Mouse (Mus musculus) adrenal gland, postnatal 25 days (tissue): ENCODE results near the gene Erv3. TPM values are rescaled to one million over a fixed set of nuclear protein-coding genes. Genes with fewer than 3 reads are reported as not detected.

ENCODE experiments used
- DNase-seq: peaks from one replicate; pipeline ENCODE4 v3.0.0; 2021; ENCODE audit warnings: mixed read lengths
- total RNA-seq: library from RNA; stranded (reverse); gene quantifications from 2 replicates; pipeline ENCODE4 v1.2.3, GENCODE M21; 2021

Erv3 gene
- total RNA-seq, 1 experiment from 2014 or later = not detected

GRCm38 (mm10) chr2:131822492-131822891 lies 37.1 kb downstream of the Erv3 start:
- no peak for DNase-seq

GRCm38 (mm10) chr2:131821708-131821990 lies 37.9 kb downstream of the Erv3 start:
- no peak for DNase-seq

- DNase-seq = peak; percentile 73
Measured at GRCm38 (mm10) chr2:131820932-131821707, 38.4 kb downstream of the Erv3 start.

- peak; percentile 76 for DNase-seq
Measured at GRCm38 (mm10) chr2:131820088-131820675, 39.4 kb downstream of the Erv3 start.

- DNase-seq = no peak
Measured at GRCm38 (mm10) chr2:131814327-131814726, 45.2 kb downstream of the Erv3 start.

GRCm38 (mm10) chr2:131813437-131813836 lies 46.1 kb downstream of the Erv3 start:
- DNase-seq = no peak

- DNase-seq = peak; percentile 83
Measured at GRCm38 (mm10) chr2:131812480-131813137, 46.9 kb downstream of the Erv3 start.

- no peak for DNase-seq
Measured at GRCm38 (mm10) chr2:131811607-131812006, 47.9 kb downstream of the Erv3 start.

GRCm38 (mm10) chr2:131808856-131809255 lies 50.7 kb downstream of the Erv3 start:
- DNase-seq = no peak

- no peak for DNase-seq
Measured at GRCm38 (mm10) chr2:131807660-131808059, 51.9 kb downstream of the Erv3 start.

GRCm38 (mm10) chr2:131806863-131807262 lies 52.7 kb downstream of the Erv3 start:
- DNase-seq = no peak

- no peak for DNase-seq
Measured at GRCm38 (mm10) chr2:131805306-131805705, 54.2 kb downstream of the Erv3 start.

- DNase-seq = peak; percentile 27
Measured at GRCm38 (mm10) chr2:131803801-131804200, 55.7 kb downstream of the Erv3 start.

Other genes starting within 250 kb of the Erv3 start
- 72.9 and 75.5 TPM in 2 replicates for gene Prnp, start 50.2 kb upstream of the Erv3 start, total RNA-seq
- 0.24 TPM in 1 of 2 replicates, not detected in the other for gene Prn, start 50.2 kb upstream of the Erv3 start, total RNA-seq
- gene Prnd, start 91.1 kb upstream of the Erv3 start, total RNA-seq = not detected in 2 replicates
- 4.8 and 5.6 TPM in 2 replicates for gene Rassf2, start 170.5 kb upstream of the Erv3 start, total RNA-seq